Mouse (Mus musculus) spleen, adult 2 months (tissue): ENCODE measurements around the gene Dnah11.

Experiments used
- CTCF ChIP-seq: fragments of 200-500 bp; IDR thresholded peaks from 2 replicates; pipeline ENCODE4 v1.5.1; 2011; ENCODE audit warnings: mild to moderate bottlenecking, inconsistent platforms; ENCODE audit not compliant: insufficient read depth, insufficient read length, insufficient replicate concordance; ENCODE audit errors: extremely low read depth
- POLR2A ChIP-seq: fragments of 200-500 bp; IDR thresholded peaks from 2 replicates; pipeline ENCODE4 v1.6.1; 2011; ENCODE audit warnings: low read depth, low read length, inconsistent platforms

DNA sequence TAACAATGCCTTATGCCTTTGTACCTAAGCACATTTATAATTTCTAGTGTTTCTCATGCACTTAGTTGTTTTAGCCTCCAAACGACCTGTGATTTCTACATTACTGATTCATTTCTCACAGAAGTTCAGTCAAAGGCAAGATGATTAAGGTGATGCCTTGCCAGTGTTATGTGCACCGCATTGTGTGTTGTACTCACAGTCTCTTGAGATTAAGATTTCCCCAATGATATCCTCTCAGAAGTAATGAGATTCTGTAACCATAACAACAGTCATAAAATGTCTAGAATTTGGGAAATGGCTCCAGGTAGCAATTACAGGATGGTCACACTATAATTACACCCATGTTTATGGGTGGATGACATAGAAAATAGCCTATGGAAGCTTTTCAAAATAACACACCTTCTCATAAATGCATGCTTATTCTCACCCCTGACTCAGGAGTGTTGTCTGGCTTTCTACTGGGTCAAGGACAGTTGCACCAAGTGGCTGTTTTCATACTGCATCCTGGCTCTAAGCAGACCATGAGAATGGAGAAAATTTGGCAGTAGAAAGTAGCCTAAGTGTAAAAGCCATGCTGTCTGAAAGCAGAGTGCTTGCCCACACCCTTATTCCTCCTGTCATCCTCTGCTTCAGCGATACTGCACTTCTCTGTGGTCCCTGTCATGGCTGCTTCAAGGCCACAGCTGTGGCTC is 126.5 kb downstream of the Dnah11 start:
- TF ChIP-seq CTCF (no peak), POLR2A (no peak)
